Mouse (Mus musculus) left cerebral cortex, postnatal 14 days (tissue): ENCODE measurements around the gene Mrc1. TPM values are rescaled to one million over a fixed set of nuclear protein-coding genes. Genes with fewer than 3 reads are reported as not detected.

ENCODE experiments used
- microRNA-seq, 2 experiments: library from miRNA; unstranded; fragments of <30 nt; microRNA quantifications; one replicate each; pipeline ENCODE4 v1.2.0; 2022
- total RNA-seq, 2 experiments: library from RNA; stranded (reverse); gene quantifications; 2 replicates each; pipeline ENCODE4 v1.2.3; 2021

Mrc1 gene
- total RNA-seq, 2 experiments from 2014 or later: 6.8 to 9.4 TPM

Small RNA genes lying within 50 kb of the gene (microRNA-seq; reads per million reads assigned to microRNA genes)
- gene Mir511: 2.0 to 3.2 reads per million in 2 experiments

Other genes starting within 250 kb of the Mrc1 start
- gene Hacd1, start 173.3 kb upstream of the Mrc1 start, total RNA-seq: 10 to 100 TPM; 27.2 to 27.6 TPM
- 10 to 100 TPM; 86.3 to 96.6 TPM for gene Stam, start 155.3 kb upstream of the Mrc1 start, total RNA-seq
- gene Tmem236, start 54.9 kb upstream of the Mrc1 start, total RNA-seq: not detected
- 10 to 100 TPM; 34.3 to 38.7 TPM for gene Slc39a12, start 158.9 kb downstream of the Mrc1 start, total RNA-seq